Mouse (Mus musculus): ENCODE measurements around the gene Fbxo34.
A peak's percentile ranks its signal among the peaks of the same experiment; 100 is the strongest.

The Fbxo34 gene

DNA sequence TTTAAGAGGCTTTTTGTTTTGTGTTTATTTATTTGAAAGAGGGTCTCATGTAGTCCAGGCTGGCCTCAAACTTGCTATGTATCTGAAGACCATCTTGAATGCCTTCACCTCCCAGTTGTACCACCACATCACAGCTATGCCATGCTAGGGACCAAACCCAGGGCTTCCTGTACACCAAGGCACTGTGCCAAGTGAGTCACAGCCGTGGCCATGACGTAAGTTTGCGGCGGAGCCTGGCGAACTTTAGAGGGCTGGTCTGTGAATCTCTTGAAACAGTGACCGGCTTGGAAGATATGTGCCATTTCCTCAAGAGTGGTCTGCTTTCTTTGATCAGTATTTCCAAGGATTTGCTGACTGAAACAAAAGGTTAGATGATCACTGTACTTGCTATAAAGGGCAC lies 68.4 kb downstream of the Fbxo34 start:
- no peak for DNase-seq (ENCODE audit: low spot score)

DNA sequence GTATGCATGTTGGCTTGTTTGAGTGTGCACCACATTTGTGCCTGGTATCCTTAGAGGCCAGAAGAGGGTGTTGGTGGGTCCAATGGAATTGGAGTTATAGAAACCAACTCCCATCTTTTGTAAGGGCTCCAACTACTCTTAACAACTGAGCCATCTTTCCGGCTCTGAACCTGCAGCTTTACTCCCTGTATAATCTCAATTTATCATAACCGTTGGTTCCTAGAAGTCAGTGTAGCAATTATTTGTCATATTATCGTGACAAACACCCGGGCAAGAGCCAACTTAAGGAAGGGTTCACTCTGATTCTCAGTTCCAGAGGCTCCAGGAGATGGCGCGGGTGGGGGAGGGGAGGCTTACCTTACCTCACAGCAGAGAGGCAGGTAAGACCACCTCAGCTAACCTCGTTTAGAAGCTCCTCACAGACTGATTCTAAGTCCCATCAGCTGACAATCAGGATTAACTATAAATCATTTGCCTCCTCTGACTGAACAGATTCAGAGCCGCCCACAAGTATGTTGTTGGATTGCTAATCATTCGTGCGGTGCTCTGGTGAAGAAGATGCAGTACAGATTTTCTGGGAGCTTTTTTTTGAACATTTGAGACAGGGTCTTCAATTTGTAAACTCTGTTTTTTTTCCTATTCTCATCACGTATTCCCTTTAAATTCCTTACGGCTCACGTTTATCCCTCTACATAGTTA lies 70.7 kb downstream of the Fbxo34 start:
- DNase-seq (ENCODE audit: low spot score) = no peak

DNA sequence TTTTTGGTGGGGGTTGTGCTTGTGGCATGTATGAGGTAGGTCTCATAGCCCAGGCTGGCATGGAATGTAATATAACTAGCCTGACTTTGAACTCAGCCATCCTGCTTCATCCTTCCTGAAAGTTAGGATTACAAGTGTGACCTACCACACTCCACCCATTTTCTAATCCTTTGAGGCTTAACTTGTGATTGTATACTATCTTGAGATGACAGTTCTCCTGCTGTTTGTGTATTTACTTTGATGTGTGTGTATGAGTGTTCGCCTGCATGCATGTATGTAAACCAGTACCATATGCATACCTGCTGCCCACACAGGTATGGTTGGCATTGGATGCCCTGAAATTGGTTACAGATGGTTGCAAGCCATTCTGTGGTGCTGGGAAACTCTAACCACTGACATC lies 71.4 kb downstream of the Fbxo34 start:
- DNase-seq (ENCODE audit: low spot score) = no peak

DNA sequence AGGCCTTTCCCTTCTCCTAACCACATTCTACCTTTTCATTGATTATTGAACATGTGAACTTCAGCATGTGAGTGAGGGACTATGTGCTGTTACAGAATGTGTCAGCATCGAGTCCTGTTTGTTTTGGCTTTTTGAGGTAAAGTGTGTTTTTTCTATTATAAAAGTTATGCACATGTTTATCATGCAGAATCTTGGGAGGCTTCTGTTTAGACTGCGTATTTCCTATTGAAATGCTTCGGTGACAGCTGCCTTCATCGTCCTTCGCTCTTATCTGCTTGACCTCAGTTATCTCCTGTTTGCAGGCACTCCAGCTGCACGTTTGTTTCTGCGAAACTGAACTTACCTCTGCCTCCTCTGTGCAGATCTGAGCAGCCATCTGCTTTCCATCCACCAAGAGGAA lies 72.1 kb downstream of the Fbxo34 start:
- no peak for DNase-seq (ENCODE audit: low spot score)

DNA sequence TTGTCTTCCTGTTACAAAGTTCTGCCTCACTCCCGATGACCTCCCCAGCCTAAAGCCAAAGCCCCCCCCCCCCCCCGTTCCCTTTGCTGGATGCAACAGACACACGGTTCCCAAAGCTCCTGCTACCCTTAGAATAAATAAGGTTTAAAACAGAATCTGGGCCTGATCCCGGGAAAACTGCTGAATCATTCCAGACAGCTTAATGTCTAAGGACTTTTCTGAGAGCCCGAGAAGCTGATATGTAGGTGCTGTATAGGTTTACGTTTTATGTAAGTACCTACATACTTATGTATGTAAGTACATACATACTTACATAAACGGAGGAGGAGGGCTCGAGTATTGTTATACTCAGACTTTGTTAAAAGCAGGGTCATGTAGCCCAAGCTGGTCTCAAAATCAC lies 75.2 kb downstream of the Fbxo34 start:
- no peak for DNase-seq (ENCODE audit: low spot score)

DNA sequence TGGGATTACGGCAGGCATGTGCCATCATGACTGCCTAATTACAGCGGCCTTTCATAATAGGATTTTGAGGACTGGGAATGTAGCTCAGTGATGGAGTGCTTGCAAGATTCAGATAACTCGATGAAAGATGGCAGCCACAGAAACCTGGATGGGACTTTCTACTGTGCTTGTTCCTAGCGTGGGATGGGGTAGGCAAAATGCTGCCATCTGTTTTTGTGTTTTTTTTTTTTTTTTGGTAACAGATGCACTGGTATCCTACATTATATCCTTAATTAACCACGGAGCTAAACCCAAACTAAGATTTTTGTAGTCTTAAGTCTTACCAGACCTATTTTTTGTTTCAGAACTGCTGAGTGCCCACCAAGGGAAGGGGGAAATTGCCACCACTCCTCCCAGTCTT lies 75.6 kb downstream of the Fbxo34 start:
- DNase-seq (ENCODE audit: low spot score) = no peak

DNA sequence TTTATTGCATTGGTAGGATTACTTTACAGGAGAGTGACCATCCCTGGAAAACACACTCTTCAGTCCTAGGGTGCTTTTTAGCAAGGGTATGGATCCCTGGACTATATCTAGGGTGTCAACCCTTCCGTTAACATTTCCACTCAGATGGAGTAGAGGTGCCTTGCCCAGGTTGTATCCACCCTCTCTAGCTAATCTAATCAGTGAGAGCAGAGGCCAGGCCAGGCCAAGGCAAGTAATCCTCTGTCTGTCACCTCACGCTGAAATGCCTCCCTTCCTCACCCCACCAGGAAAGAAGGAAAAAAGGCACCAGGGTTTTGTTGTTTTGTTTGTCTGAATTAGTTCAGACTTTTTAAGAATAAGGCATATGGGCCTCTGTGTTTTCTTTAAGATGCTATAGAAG lies 77.6 kb downstream of the Fbxo34 start:
- DNase-seq (ENCODE audit: low spot score) = no peak

DNA sequence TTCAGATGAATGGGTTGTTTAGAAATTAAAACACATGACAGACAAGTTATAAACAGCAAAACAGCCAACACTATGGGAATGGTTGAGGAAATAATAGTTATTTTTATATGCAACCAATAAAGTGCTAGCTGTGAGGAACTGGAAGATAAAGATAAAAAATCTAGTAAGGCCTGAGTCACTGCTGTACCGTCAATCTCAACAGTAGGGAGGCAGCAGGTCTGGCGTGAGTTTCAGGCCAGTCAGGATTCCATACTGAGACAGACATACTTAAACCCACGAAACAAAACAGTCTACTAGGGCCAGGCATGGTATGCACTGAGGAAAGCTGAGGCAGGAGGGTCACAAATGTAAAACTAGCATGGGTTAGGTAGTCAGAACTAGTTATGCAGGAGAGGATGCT lies 78.1 kb downstream of the Fbxo34 start:
- DNase-seq (ENCODE audit: low spot score) = no peak

DNA sequence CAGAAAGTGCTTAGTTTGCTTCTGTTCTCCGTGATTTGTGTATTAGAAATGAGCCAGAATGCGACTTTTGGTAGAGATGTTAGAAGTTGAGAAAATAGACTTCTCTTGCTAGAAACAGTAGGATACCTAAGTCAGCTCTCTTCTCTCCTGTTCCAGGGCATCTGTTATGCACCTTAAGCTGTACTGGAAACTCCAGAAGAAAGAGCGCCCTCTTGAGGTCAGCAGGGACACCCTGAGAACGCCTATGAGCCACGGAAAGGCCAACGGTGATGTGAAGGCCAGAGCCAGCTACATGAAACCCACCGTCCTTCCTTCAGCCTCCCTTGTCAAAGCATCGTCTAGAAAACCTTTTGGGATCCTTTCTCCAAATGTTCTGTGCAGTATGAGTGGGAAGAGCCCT lies 78.8 kb downstream of the Fbxo34 start:
- DNase-seq (ENCODE audit: low spot score) = peak; percentile 75

DNA sequence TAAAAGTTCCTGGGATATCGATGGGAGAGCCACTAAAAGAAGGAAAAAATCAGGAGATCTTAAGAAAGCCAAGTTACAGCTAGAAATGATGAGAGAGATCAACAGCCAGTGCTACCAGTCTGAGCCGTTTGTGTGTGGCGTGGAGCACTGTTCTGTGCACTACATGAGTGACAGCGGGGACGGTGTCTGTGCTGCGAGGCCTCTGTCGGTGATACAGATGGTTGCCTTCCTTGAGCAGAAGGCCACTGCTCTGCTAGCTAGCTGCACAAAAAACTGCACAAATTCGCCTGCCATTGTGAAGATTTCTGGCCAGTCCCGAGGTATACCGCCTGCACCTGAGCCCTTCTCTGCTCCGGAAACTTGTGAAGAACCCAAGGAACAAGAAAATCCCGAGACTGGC lies 79.4 kb downstream of the Fbxo34 start:
- DNase-seq (ENCODE audit: low spot score) = peak; percentile 51

DNA sequence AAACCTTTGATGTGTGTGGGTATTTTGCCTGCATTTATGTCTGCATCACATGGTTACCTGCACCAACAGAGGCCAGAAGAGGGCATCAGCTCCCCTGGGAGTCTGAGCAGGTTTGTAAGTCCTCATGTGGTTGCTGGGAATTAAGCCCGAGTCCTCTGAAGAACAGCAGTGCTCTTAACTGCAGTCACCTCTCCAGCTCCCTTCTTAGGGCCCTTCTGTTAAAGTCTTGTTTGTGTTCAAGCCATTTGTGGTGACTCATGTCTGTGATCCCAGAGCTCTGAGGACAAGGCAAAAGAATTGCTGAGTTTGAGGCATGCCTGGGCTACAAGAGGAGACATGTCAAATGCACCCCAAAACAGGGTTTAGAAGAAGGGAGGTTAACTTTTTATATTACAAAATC lies 82.3 kb downstream of the Fbxo34 start:
- no peak for DNase-seq (ENCODE audit: low spot score)

DNA sequence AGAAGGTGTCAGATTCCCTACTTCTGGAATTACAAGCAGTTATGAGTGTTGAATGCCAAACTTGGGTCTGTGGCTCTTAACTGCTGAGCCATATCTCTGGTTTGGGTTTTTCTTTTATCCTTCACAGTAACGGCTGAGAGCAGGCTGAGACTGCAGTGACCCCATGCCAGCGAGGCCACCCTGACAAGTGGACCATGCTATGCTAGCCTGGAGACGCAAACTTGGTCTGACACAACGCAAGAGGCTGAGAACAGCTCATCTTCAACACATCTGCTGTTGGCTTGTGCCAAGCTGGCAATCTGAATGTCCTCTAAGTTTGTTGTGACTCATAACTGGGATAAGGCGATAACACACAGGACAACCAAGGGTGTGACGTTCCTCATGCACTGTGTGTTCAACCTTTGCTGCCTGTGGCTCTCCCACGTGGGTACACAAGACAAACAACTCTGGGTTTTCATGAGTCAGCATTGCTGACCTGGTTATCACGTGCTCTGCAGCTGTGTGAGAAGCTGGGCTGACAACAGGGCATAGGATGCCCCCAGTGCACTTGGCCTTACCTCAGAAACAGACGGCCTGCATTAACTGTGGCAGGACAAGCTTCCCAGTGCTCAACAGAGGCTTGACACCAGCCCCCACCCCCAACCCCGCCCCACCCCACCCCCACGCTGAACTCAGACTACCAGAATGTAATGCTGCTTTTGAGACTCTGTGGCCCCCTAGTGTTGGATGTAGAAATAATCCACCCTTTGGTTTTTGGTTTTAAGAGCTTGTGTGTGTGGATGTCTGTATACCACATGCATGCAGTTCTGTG lies 83.3 kb downstream of the Fbxo34 start:
- peak; percentile 74 for DNase-seq (ENCODE audit: low spot score)

DNA sequence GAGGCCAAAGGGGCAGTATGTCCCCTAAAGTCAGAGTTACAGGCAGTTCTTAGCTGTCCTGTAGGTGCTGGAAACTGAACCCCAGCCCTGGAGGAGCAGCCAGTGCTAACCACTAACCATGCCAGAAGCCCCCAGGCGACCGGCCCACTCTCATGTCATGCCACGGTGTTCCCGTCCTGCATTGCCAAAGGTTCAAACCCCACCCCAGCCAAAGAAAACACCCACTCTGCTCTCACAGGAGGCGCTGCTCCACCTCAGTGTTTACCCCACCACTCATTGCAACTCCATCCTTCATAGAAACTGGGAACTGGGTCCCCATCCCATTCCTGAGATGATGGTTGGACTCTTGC lies 83.9 kb downstream of the Fbxo34 start:
- DNase-seq (ENCODE audit: low spot score) = no peak

DNA sequence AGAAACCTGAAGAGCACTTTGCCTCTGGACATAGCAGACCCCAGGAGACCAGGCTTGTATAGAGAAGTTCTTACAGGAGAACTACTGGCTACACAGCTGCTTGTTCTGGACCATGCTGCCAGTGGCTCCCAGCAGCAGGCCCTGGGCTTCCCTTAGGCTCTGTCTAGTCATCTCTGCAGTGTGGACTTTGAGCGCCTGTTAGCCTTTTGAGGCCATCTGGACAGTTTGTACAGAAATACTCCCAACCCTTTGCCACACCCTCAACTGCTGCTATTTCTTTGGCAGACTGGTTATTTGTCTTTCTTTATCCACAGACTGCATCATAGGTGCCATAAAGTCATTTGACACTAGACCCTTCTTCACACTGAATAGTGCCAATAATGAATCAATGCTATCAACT lies 84.9 kb downstream of the Fbxo34 start:
- no peak for DNase-seq (ENCODE audit: low spot score)

DNA sequence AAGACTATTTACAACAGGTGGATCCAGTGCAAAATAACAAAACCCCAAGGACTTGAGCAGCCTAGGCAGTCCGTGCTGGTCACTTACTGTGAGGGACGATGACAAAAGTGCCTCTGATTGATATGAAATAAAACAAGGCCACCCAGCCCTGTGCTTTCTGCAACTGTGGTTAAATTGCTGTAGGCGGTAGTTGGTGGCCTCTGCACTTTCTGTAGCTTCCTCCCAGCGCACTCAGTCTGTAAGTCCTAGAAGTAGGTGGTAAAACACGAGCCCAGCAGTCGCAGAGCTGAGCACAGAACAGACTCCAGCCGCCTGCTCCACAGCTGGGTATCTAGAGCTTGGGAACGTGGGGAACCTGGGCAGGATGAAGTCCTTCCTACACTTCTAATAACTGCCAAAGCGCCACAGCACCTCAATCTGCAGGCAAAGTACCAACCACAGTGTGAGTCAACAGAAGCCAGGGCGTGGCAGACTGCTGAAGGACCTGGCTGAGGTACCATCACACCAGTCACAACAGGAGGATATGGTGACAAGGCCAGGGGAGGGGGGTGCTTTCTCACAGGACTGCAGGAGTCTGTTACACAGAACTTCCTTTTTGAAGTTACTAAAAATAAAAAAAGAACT lies 91.2 kb downstream of the Fbxo34 start:
- no peak for DNase-seq (ENCODE audit: low spot score)

DNA sequence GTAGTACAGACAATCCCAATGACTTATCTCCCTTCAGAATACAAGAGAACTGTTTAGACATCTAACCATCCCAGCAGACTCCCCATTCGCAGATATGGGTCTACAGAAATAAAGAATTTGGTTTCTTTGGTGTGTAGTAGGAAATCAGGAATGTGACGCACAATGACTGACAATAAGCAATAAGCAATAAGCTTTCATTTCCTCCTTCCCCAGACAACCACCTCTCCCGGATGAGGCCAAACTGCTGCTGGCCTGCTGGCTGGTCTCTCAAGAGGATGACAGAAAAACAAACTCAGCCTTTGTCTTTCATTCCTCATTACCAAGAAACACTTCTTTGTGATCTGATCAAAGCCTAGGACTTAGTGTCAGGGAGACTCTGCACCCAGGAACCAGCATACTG lies 92.1 kb downstream of the Fbxo34 start:
- DNase-seq (ENCODE audit: low spot score) = no peak

DNA sequence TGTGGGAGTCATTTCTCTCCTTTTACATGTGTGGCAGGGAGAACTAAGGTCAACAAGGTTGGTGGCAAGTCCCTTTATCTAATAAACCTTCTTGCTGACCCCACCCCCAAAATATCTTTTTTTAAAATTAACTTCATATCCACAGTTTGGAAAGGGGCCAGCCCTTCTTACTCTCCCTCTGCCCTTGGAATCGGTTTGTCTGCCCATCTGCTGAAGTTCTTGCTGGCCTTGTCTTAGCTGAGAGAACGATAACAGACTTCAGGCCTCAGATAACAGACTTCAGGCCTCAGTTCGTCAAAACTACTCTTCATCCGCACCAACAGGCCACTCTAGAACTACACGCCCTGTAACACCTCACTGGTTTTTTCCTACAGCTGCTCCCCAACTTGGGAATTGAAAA lies 94.1 kb downstream of the Fbxo34 start:
- no peak for DNase-seq (ENCODE audit: low spot score)

DNA sequence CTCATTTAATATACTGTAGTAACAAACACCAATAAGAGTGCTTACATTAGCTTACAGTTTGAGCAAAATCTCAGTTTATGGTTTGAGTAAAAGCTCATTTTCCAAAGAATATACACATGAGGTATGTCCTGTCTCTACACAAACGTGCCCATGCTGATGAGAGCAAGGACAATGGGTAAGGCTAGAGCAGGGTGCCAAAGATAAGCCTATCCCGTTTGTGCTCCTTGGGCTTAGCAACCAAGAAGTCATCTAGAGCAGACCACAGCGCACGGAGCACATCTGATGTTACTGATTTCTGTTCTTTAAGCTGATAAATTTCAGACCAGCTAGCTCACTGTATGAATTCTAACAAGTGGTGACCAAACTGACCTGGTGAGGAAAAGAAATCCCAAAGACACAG lies 94.7 kb downstream of the Fbxo34 start:
- no peak for DNase-seq (ENCODE audit: low spot score)

DNA sequence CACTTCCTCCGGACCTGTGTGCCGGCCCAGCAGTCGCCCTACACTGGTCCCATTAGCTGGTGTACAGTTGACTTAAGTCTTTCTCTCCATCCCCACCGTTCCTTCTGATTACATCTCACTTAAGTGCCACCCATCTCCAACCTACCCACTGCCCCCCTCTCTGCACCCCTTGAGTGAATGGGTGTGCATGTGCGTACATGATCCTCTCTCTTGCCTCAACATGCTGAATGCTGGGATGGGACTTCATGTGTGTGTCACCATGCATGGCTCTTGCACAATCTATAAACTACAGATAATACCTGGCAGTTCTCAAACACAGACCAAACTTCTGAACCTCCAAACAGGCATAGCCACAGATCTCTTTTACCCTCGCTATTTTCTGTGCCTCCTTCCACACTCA lies 101.4 kb downstream of the Fbxo34 start:
- DNase-seq (ENCODE audit: low spot score) = no peak

DNA sequence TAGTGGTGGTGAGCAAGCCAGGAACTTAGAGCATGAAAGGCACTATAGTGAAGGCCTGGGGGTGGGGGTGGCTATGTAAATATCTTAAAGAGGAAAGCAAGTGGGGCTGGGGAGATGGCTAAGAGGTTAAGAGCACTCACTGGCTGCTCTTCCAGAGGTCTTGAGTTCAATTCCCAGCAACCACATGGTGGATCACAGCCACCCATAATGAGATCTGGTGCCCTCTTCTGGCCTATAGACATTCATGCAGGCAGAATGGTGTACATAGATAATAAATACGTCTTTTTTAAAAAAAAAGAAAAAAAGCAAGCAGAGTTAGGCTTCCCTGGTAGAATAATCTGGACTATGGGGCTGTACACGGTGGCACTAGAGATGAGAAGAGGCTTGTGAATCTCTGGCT lies 103.2 kb downstream of the Fbxo34 start:
- no peak for DNase-seq (ENCODE audit: low spot score)

DNA sequence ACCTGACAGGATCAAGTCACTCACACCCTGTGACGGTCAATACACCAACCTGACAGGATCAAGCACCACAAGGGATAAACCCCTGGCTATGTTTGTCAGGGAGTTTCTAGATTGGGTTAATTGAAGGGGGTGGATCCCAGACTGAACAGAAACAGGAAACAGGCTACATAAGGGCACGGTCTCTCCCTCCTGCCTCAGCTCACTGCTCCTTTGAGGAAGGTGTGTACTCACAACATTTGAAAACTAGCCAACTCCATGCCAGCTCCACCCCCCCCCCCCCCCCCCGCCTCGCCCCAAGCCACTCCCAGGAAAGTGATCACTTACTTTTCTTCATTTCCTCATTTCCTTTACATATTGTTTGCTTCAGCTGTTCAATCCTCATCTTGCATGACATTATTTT lies 104.0 kb downstream of the Fbxo34 start:
- no peak for DNase-seq (ENCODE audit: low spot score)

DNA sequence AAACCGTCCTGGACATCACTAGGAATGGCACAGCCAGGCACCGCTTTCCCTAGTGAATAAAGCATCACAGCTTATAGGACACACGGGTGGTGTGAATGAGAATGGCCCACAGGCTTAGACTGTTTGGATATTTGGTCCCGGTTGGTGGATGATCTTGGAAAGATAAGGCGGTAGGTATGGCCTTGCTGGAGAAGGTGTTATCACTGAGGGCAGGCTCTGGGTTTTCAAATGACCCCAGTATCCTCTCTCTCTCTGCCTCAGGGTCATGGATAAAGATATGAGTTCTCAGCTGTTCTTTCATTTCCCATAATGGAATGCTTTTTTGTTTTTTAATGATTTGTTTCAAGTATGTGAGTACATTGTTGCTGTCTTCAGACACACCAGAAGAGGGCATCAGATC lies 105.0 kb downstream of the Fbxo34 start:
- no peak for DNase-seq (ENCODE audit: low spot score)

DNA sequence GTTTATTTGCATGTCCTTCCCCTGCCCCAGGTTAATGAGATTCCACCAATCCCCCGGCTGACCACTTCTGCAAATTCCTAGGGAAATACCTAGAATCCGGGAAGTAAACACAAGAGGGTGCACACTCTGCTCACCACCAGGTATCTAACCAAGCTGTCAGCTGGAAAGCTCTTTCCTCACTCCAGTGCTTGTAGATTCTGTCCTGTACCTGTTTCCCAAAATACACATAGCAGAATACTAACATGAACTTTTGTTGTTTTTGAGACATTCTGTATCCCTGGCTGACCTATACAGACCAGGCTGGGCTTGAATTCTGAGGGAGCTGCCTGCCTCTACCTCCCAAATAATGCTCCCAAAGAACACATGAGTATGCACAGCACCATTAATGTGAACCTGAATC lies 110.5 kb downstream of the Fbxo34 start:
- no peak for DNase-seq (ENCODE audit: low spot score)

DNA sequence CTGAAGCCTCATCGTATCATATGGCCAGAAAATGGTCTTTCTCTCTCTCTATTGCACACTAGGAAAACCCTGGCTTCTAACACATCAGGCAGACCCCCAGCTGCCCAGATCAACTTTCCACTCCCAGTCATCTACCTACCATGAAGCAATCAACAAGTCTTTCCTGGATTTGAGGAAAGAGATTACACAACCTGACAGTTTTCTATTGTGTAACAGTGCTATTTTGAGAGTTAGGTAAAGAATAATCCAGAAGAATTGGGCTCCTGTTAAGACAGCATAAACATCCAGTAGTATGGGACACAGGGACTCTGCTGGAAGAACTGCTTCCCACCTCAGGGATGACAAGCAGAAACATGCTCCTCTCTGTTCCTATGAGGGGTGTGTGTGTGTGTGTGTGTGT lies 112.3 kb downstream of the Fbxo34 start:
- no peak for DNase-seq (ENCODE audit: low spot score)
